Mouse (Mus musculus) adrenal gland, postnatal 4 days (tissue): ENCODE data around the gene Spns1. TPM values are rescaled to one million over a fixed set of nuclear protein-coding genes. Genes with fewer than 3 reads are reported as not detected.
"Not testable (repeated sequence)": the region's sequence is repeated elsewhere in the genome, so short reads cannot be mapped to it uniquely, and the experiment has no call there.

ENCODE experiments used
- DNase-seq, 2 experiments: peaks; one replicate each; pipeline ENCODE4 v3.0.0; 2021 to 2022; ENCODE audit warnings: low spot score in 2 of 2, mixed read lengths in 2 of 2
- microRNA-seq: library from miRNA; unstranded; fragments of <30 nt; microRNA quantifications from one replicate; pipeline ENCODE4 v1.2.0, GENCODE M21; 2021
- total RNA-seq, 2 experiments: library from RNA; stranded (reverse); gene quantifications; 2 replicates each; pipeline ENCODE4 v1.2.3; 2021

The Spns1 gene
- total RNA-seq, 2 experiments from 2014 or later, result 60.1 to 65.2 TPM

- DNase-seq, result no peak
Observed at GRCm38 (mm10) chr7:126340896-126341295, 36.4 kb downstream of the Spns1 start.

- no peak for DNase-seq
Observed at GRCm38 (mm10) chr7:126340206-126340618, 37.0 kb downstream of the Spns1 start.

GRCm38 (mm10) chr7:126339521-126339971, 37.7 kb downstream of the Spns1 start:
- DNase-seq, result no peak

- no peak for DNase-seq
Observed at GRCm38 (mm10) chr7:126338906-126339305, 38.3 kb downstream of the Spns1 start.

- DNase-seq, result no peak
Observed at GRCm38 (mm10) chr7:126335556-126335955, 41.7 kb downstream of the Spns1 start.

- no peak for DNase-seq
Observed at GRCm38 (mm10) chr7:126332691-126333090, 44.6 kb downstream of the Spns1 start.

GRCm38 (mm10) chr7:126330693-126331092, 46.6 kb downstream of the Spns1 start:
- no peak for DNase-seq

GRCm38 (mm10) chr7:126329907-126330645, 47.2 kb downstream of the Spns1 start:
- DNase-seq, result no peak

- not testable (repeated sequence) for DNase-seq
Observed at GRCm38 (mm10) chr7:126328848-126329247, 48.4 kb downstream of the Spns1 start.

GRCm38 (mm10) chr7:126325576-126326273, 51.5 kb downstream of the Spns1 start:
- not testable (repeated sequence) for DNase-seq

GRCm38 (mm10) chr7:126324791-126325190, 52.5 kb downstream of the Spns1 start:
- no peak for DNase-seq

- peak; percentile 34 to 58 for DNase-seq
Observed at GRCm38 (mm10) chr7:126323729-126324128, 53.5 kb downstream of the Spns1 start.

Small RNA genes within 50 kb of the gene (microRNA-seq; reads per million reads assigned to microRNA genes)
- not detected for gene Mir7058

Other genes starting within 250 kb of the Spns1 start
- gene Xpo6, start 176.9 kb downstream of the Spns1 start, total RNA-seq, result 100 to 1,000 TPM in 1 of 2 experiments, 10 to 100 TPM in 1; 98.4 to 103 TPM
- 10 to 100 TPM; 60.4 to 60.6 TPM for gene Sbk1, start 104.8 kb downstream of the Spns1 start, total RNA-seq
- gene Lat, start 7.9 kb downstream of the Spns1 start, total RNA-seq, result 1 to 10 TPM; 1.4 to 2.5 TPM
- 1 to 10 TPM; 5.8 to 7.6 TPM for gene Nfatc2ip, start 19.3 kb upstream of the Spns1 start, total RNA-seq
- 1 to 10 TPM in 1 of 2 experiments, under 1 TPM in 1; 0.48 to 1.6 TPM for gene Cd19, start 37.4 kb upstream of the Spns1 start, total RNA-seq
- 10 to 100 TPM; 52.1 to 63.2 TPM for gene Rabep2, start 51.3 kb upstream of the Spns1 start, total RNA-seq
- gene Atp2a1, start 85.7 kb upstream of the Spns1 start, total RNA-seq, result 100 to 1,000 TPM in 1 of 2 experiments, 10 to 100 TPM in 1; 56.9 to 145 TPM
- 10 to 100 TPM; 59.2 to 60.9 TPM for gene Sh2b1, start 98.0 kb upstream of the Spns1 start, total RNA-seq
- 100 to 1,000 TPM; 158 to 166 TPM for gene Tufm, start 109.9 kb upstream of the Spns1 start, total RNA-seq
- gene Atxn2l, start 126.0 kb upstream of the Spns1 start, total RNA-seq, result 100 to 1,000 TPM; 109 to 127 TPM
- gene Eif3c, start 189.0 kb upstream of the Spns1 start, total RNA-seq, result 100 to 1,000 TPM; 255 to 260 TPM
- 1 to 10 TPM; 1.1 to 1.2 TPM for gene Apobr, start 207.5 kb upstream of the Spns1 start, total RNA-seq
- 10 to 100 TPM; 30.7 to 32.1 TPM for gene Cln3, start 208.4 kb upstream of the Spns1 start, total RNA-seq
- gene Il27, start 217.5 kb upstream of the Spns1 start, total RNA-seq, result not detected